Mouse (Mus musculus) liver, adult 2 months (tissue): ENCODE results near the gene Pafah2.

Source experiments
- CTCF ChIP-seq: fragments of 200-500 bp; IDR thresholded peaks from 2 replicates; pipeline ENCODE4 v1.5.1; 2011; ENCODE audit warnings: low read depth, low read length, control low read depth
- POLR2A ChIP-seq: fragments of 200-500 bp; IDR thresholded peaks from 2 replicates; pipeline ENCODE4 v1.6.1; 2011; ENCODE audit warnings: low read length, control low read depth; ENCODE audit not compliant: insufficient read depth; ENCODE audit errors: extremely low read depth

DNA sequence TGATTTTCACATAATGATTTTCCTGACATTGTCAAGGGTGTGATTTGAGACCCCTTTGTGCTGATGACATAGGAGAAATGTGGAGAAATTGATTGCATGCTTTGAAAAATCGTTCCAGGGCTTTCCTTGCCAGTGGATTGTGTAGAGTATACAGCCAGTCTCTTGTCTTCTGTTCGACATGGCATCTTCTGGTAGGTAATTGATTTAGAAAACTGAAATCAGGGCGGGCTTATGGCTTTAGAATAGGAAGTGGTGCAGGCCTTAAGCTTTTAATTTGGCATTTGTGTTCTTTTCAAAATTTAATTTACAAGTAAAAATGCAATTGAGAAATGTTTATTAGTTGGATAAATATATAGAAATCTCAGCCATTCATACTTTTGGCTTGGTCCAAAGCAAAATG, 73.9 kb downstream of the Pafah2 start:
- TF ChIP-seq POLR2A (no peak), CTCF (no peak)
